Mouse (Mus musculus) liver, postnatal 0 days (tissue): ENCODE measurements at regions not wholly inside any gene's neighbourhood (a gene's known extent, or its start where the extent isn't known, plus 50 kb on each side); places are given as distances from the start of the nearest gene placed in this dataset.
A peak's percentile ranks its signal among the peaks of the same experiment; 100 is the strongest.

ENCODE experiments used
- ATAC-seq: fragments of 200-750 bp; cut with Nextera tagmentation; 2 replicates; pipeline ENCODE4 v1.8.0; 2017; ENCODE audit warnings: mild to moderate bottlenecking, moderate library complexity
- DNase-seq: peaks from one replicate; pipeline ENCODE4 v3.0.0-alpha.2; 2016
- H3K27ac ChIP-seq: fragments of 300-500 bp; sonication (generic); 2 replicates; pipeline ENCODE4 v1.5.1; 2014; ENCODE audit warnings: antibody characterized with exemption, moderate library complexity, mild to moderate bottlenecking, low read depth
- H3K27me3 ChIP-seq: fragments of 300-500 bp; sonication (generic); 2 replicates; pipeline ENCODE4 v1.6.1; 2014; ENCODE audit warnings: low read length, control low read depth, mixed read lengths; ENCODE audit not compliant: insufficient read depth
- H3K36me3 ChIP-seq: fragments of 300-500 bp; sonication (generic); replicated peaks from 2 replicates; pipeline ENCODE4 v1.6.1; 2014; ENCODE audit warnings: mild to moderate bottlenecking, control low read depth, low read length, moderate library complexity, mixed read lengths; ENCODE audit not compliant: insufficient read depth
- H3K4me1 ChIP-seq: fragments of 300-500 bp; sonication (generic); 2 replicates; pipeline ENCODE4 v1.6.1; 2014; ENCODE audit warnings: antibody characterized with exemption, mild to moderate bottlenecking, control low read depth; ENCODE audit not compliant: insufficient read depth
- H3K4me2 ChIP-seq: fragments of 300-500 bp; sonication (generic); 2 replicates; pipeline ENCODE4 v1.6.1; 2014; ENCODE audit warnings: low read depth, mild to moderate bottlenecking, low read length, moderate library complexity, mixed read lengths
- H3K4me3 ChIP-seq: fragments of 300-500 bp; sonication (generic); 2 replicates; pipeline ENCODE4 v1.5.1; 2014; ENCODE audit warnings: low read depth, low read length
- H3K9ac ChIP-seq: fragments of 300-500 bp; sonication (generic); replicated peaks from 2 replicates; pipeline ENCODE4 v1.6.1; 2014; ENCODE audit warnings: mild to moderate bottlenecking, moderate library complexity
- H3K9me3 ChIP-seq: fragments of 300-500 bp; sonication (generic); 2 replicates; pipeline ENCODE4 v1.6.1; 2016; ENCODE audit warnings: mild to moderate bottlenecking, control low read depth, low read length, mixed read lengths
- CTCF ChIP-seq: sonication (generic); IDR thresholded peaks from 2 replicates; pipeline ENCODE4 v1.5.1; 2016; ENCODE audit warnings: antibody characterized with exemption, low read depth
- EP300 ChIP-seq: IDR thresholded peaks from 2 replicates; pipeline ENCODE4 v1.6.1; 2016; ENCODE audit warnings: antibody characterized with exemption, low read depth, mild to moderate bottlenecking
- WGBS: fragments of 180-500 bp; shearing (Covaris S2); extraction: QIAGEN DNeasy Blood & Tissue Kit; methylation state at CpG from one replicate; pipeline ENCODE4 v1.1.7; 2014; ENCODE audit not compliant: insufficient replicate concordance; 5-methylcytosine and 5-hydroxymethylcytosine counted together

GRCm38 (mm10) chr15:52166595-52167443 lies 1717.9 kb upstream of the Gm7489 start:
- Histone ChIP-seq H3K27ac (peak overlapping the region; percentile 44), H3K4me1 (peaks cover 15% of the 10 kb centered on the region), H3K9me3 (no peaks in the 10 kb centered on the region), H3K9ac (no peak overlapping the region), H3K4me2 (peak overlapping the region; percentile 40), H3K4me3 (no peak overlapping the region), H3K36me3 (no peaks in the 10 kb centered on the region), H3K27me3 (no peaks in the 10 kb centered on the region)
- DNase-seq (no peak), ATAC-seq (peak; percentile 92)
- 51% methylated on average over 10 of the region's 10 CpGs for WGBS
- TF ChIP-seq CTCF: no peak
- TF ChIP-seq EP300: peak; percentile 98

GRCm38 (mm10) chr15:52167811-52168210 lies 1716.9 kb upstream of the Gm7489 start:
- Histone ChIP-seq H3K9ac (no peak overlapping the region), H3K4me1 (peaks cover 15% of the 10 kb centered on the region), H3K36me3 (no peaks in the 10 kb centered on the region), H3K27me3 (no peaks in the 10 kb centered on the region), H3K9me3 (no peaks in the 10 kb centered on the region), H3K27ac (no peak overlapping the region), H3K4me2 (no peak overlapping the region), H3K4me3 (no peak overlapping the region)
- TF ChIP-seq CTCF (no peak), EP300 (no peak)
- WGBS: 42% methylated on average over 5 of the region's 5 CpGs
- ATAC-seq (no peak), DNase-seq (no peak)

GRCm38 (mm10) chr15:52176951-52177350 lies 1707.8 kb upstream of the Gm7489 start:
- no peak for ATAC-seq
- WGBS: 88% methylated on average over 1 of the region's 1 CpGs

DNA sequence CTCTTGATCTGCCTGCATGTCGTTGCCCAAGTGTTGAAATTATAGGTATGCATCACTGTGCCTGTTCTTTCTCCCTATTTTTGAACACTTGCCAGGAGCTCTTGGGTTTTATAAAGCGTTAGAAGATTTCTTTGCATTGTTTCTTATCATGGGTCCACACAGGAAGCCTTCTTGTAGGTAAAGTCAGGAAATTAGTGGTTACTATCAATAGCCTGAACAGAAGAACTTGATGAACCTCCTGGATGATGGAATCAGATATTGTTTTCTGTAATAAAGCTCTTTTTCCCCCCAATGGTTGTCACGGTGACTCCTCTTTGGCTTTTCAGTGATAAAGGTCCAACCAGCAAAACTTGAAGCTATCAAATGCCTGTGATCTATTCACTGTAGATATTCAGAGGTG lies 1706.0 kb upstream of the Gm7489 start:
- 0 out of 2 replicates have a peak, but pooled peaks cover 2% of the 10 kb centered on the region for H3K4me1 ChIP-seq
- H3K36me3 ChIP-seq: no peaks in the 10 kb centered on the region
- H3K4me3 ChIP-seq: no peak overlapping the region
- H3K9me3 ChIP-seq: no peaks in the 10 kb centered on the region
- WGBS: 52% methylated on average over 3 of the region's 3 CpGs
- no peak overlapping the region for H3K4me2 ChIP-seq
- no peak overlapping the region for H3K27ac ChIP-seq
- no peak for DNase-seq
- H3K9ac ChIP-seq: no peak overlapping the region
- ATAC-seq: no peak
- TF ChIP-seq CTCF (no peak), EP300 (no peak)
- H3K27me3 ChIP-seq: no peaks in the 10 kb centered on the region

More at GRCm38 (mm10) chr15:52176951-52177350, 1707.8 kb upstream of the Gm7489 start:
- Histone ChIP-seq H3K36me3 (no peaks in the 10 kb centered on the region), H3K9ac (no peak overlapping the region), H3K4me2 (no peak overlapping the region), H3K27ac (no peak overlapping the region), H3K9me3 (no peaks in the 10 kb centered on the region), H3K4me1 (no peaks in the 10 kb centered on the region), H3K4me3 (no peak overlapping the region), H3K27me3 (no peaks in the 10 kb centered on the region)
- no peak for DNase-seq
- no peak for TF ChIP-seq CTCF
- no peak for TF ChIP-seq EP300

DNA sequence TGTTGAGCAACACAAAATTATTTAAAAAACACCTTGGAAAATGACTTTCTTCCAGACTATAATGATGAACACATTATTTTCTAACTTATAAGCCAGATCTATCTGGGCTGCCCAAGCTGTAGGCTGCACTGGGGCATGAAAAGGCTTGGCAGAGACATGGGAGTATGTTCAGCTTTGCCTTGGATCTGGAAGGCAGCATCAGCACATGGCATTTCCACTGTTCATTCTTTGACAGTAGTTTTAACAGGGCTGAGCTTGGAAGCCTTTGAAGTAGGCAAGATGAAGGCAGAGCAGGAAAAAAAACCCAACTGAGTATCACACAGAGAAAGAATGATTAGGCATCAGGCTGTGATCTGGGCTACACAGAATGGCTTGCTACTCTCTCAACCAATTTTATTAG lies 1705.3 kb upstream of the Gm7489 start:
- Histone ChIP-seq H3K27me3 (no peaks in the 10 kb centered on the region), H3K4me2 (no peak overlapping the region), H3K36me3 (no peaks in the 10 kb centered on the region), H3K9me3 (no peaks in the 10 kb centered on the region), H3K4me1 (0 out of 2 replicates have a peak, but pooled peaks cover 2% of the 10 kb centered on the region), H3K27ac (no peak overlapping the region), H3K9ac (no peak overlapping the region), H3K4me3 (no peak overlapping the region)
- TF ChIP-seq CTCF (no peak), EP300 (no peak)
- no peak for DNase-seq
- no peak for ATAC-seq

GRCm38 (mm10) chr15:52191176-52191575 lies 1693.5 kb upstream of the Gm7489 start:
- Histone ChIP-seq H3K4me3 (no peak overlapping the region), H3K27me3 (no peaks in the 10 kb centered on the region), H3K4me1 (no peaks in the 10 kb centered on the region), H3K36me3 (no peaks in the 10 kb centered on the region), H3K9ac (no peak overlapping the region), H3K4me2 (no peak overlapping the region), H3K9me3 (no peaks in the 10 kb centered on the region), H3K27ac (no peak overlapping the region)
- ATAC-seq (no peak), DNase-seq (no peak)
- WGBS: 67% methylated on average over 3 of the region's 3 CpGs
- TF ChIP-seq EP300 (no peak), CTCF (no peak)
